Mouse (Mus musculus) macrophage (primary cell): Measurements from ENCODE around the gene Snx18. TPM values are rescaled to one million over a fixed set of nuclear protein-coding genes. Genes with fewer than 3 reads are reported as not detected.
A peak's percentile ranks its signal among the peaks of the same experiment; 100 is the strongest.

Experiments used
- H3K27ac ChIP-seq: fragments of 350-480 bp; formaldehyde crosslinking; 2 replicates; pipeline ENCODE4 v1.9.0; 2021
- H3K36me3 ChIP-seq: fragments of 350-480 bp; formaldehyde crosslinking; 2 replicates; pipeline ENCODE4 v1.9.0; 2021; ENCODE audit errors: inconsistent target
- H3K4me3 ChIP-seq: fragments of 350-480 bp; formaldehyde crosslinking; 2 replicates; pipeline ENCODE4 v1.9.0; 2021; ENCODE audit errors: inconsistent target
- H3K79me2 ChIP-seq: fragments of 350-480 bp; formaldehyde crosslinking; 2 replicates; pipeline ENCODE4 v1.9.0; 2021; ENCODE audit errors: inconsistent target
- WGBS: methylation state at CpG from one replicate; pipeline ENCODE4 v1.1.7; 2026; ENCODE audit warnings: inconsistent platforms; ENCODE audit not compliant: missing documents; 5-methylcytosine and 5-hydroxymethylcytosine counted together
- polyA plus RNA-seq: library from polyadenylated mRNA; stranded (reverse); fragments of 250-400 nt; gene quantifications from 3 replicates; pipeline ENCODE4 v1.2.4, GENCODE M21; 2018; ENCODE audit warnings: inconsistent platforms

The Snx18 gene
- polyA plus RNA-seq, 1 experiment from 2014 or later, result 28.7 TPM

GRCm38 (mm10) chr13:113627601-113628000 lies 9.2 kb upstream of the Snx18 start:
- WGBS, result 91% methylated on average over 8 of the region's 8 CpGs
- no peaks in the 10 kb centered on the region for H3K36me3 ChIP-seq
- H3K79me2 ChIP-seq, result no peaks in the 10 kb centered on the region
- H3K4me3 ChIP-seq, result no peak overlapping the region
- H3K27ac ChIP-seq, result no peak overlapping the region

GRCm38 (mm10) chr13:113622865-113623255 lies 4.5 kb upstream of the Snx18 start:
- Histone ChIP-seq H3K4me3 (no peak overlapping the region), H3K79me2 (no peaks in the 10 kb centered on the region), H3K36me3 (no peaks in the 10 kb centered on the region), H3K27ac (no peak overlapping the region)
- 20% methylated on average over 8 of the region's 8 CpGs for WGBS

GRCm38 (mm10) chr13:113622122-113622864 lies 3.9 kb upstream of the Snx18 start:
- no peak overlapping the region for H3K27ac ChIP-seq
- WGBS, result 90% methylated on average over 11 of the region's 11 CpGs
- no peak overlapping the region for H3K4me3 ChIP-seq
- peaks cover 3% of the 10 kb centered on the region for H3K79me2 ChIP-seq
- no peaks in the 10 kb centered on the region for H3K36me3 ChIP-seq

- Histone ChIP-seq H3K27ac (no peak overlapping the region), H3K36me3 (no peaks in the 10 kb centered on the region), H3K79me2 (peaks cover 36% of the 10 kb centered on the region), H3K4me3 (no peak overlapping the region)
- 87% methylated on average over 9 of the region's 9 CpGs for WGBS
These were observed 639 bp upstream of the Snx18 start for GRCm38 (mm10) chr13:113619003-113619402.

GRCm38 (mm10) chr13:113617338-113617890 lies 950 bp downstream of the Snx18 start:
- peak overlapping the region; percentile 67 for H3K4me3 ChIP-seq
- peak overlapping the region; percentile 78 for H3K27ac ChIP-seq
- peaks cover 6% of the 10 kb centered on the region; the same call in 1 of the 2 replicates for H3K36me3 ChIP-seq
- 19% methylated on average over 45 of the region's 49 CpGs for WGBS
- peaks cover 52% of the 10 kb centered on the region for H3K79me2 ChIP-seq

- 83% methylated on average over 24 of the region's 24 CpGs for WGBS
- H3K79me2 ChIP-seq, result peaks cover 58% of the 10 kb centered on the region
- H3K36me3 ChIP-seq, result peaks cover 7% of the 10 kb centered on the region; the same call in 1 of the 2 replicates
- peak overlapping the region; percentile 78 for H3K27ac ChIP-seq
- peak overlapping the region; percentile 67 for H3K4me3 ChIP-seq
These were observed 1.5 kb downstream of the Snx18 start for GRCm38 (mm10) chr13:113616751-113617337.

GRCm38 (mm10) chr13:113615971-113616671 lies 2.2 kb downstream of the Snx18 start:
- H3K27ac ChIP-seq, result peak overlapping the region; percentile 78
- H3K79me2 ChIP-seq, result peaks cover 65% of the 10 kb centered on the region
- H3K36me3 ChIP-seq, result peaks cover 7% of the 10 kb centered on the region; the same call in 1 of the 2 replicates
- 18% methylated on average over 8 of the region's 8 CpGs for WGBS
- H3K4me3 ChIP-seq, result peak overlapping the region; percentile 67

GRCm38 (mm10) chr13:113615546-113615941 lies 2.8 kb downstream of the Snx18 start:
- peaks cover 7% of the 10 kb centered on the region; the same call in 1 of the 2 replicates for H3K36me3 ChIP-seq
- peak overlapping the region; percentile 67 for H3K4me3 ChIP-seq
- peak overlapping the region; percentile 78 for H3K27ac ChIP-seq
- 2% methylated on average over 8 of the region's 10 CpGs for WGBS
- H3K79me2 ChIP-seq, result peaks cover 71% of the 10 kb centered on the region

GRCm38 (mm10) chr13:113614635-113615545 lies 3.5 kb downstream of the Snx18 start:
- Histone ChIP-seq H3K27ac (peak overlapping the region; percentile 78), H3K79me2 (peaks cover 77% of the 10 kb centered on the region), H3K36me3 (peaks cover 7% of the 10 kb centered on the region; the same call in 1 of the 2 replicates), H3K4me3 (peak overlapping the region; percentile 67)
- 8% methylated on average over 24 of the region's 24 CpGs for WGBS

GRCm38 (mm10) chr13:113613882-113614281 lies 4.5 kb downstream of the Snx18 start:
- 23% methylated on average over 10 of the region's 10 CpGs for WGBS

GRCm38 (mm10) chr13:113613341-113613740 lies 5.0 kb downstream of the Snx18 start:
- Histone ChIP-seq H3K36me3 (peaks cover 7% of the 10 kb centered on the region; the same call in 1 of the 2 replicates), H3K79me2 (peaks cover 93% of the 10 kb centered on the region), H3K27ac (no peak overlapping the region), H3K4me3 (no peak overlapping the region)
- WGBS, result 86% methylated on average over 12 of the region's 12 CpGs

More at GRCm38 (mm10) chr13:113613882-113614281, 4.5 kb downstream of the Snx18 start:
- Histone ChIP-seq H3K79me2 (peaks cover 87% of the 10 kb centered on the region), H3K36me3 (peaks cover 7% of the 10 kb centered on the region; the same call in 1 of the 2 replicates), H3K4me3 (peak overlapping the region; percentile 67; the same call in 1 of the 2 replicates), H3K27ac (peak overlapping the region; percentile 78; the same call in 1 of the 2 replicates)

- Histone ChIP-seq H3K36me3 (peaks cover 7% of the 10 kb centered on the region; the same call in 1 of the 2 replicates), H3K79me2 (peaks cover 100% of the 10 kb centered on the region), H3K4me3 (no peak overlapping the region), H3K27ac (no peak overlapping the region)
- WGBS, result 93% methylated on average over 21 of the region's 24 CpGs
These were observed 6.0 kb downstream of the Snx18 start for GRCm38 (mm10) chr13:113612141-113612950.
